Mouse (Mus musculus): ENCODE measurements at regions not wholly inside any gene's neighbourhood (a gene's known extent, or its start where the extent isn't known, plus 50 kb on each side); places are given as distances from the start of the nearest gene placed in this dataset.
A peak's percentile ranks its signal among the peaks of the same experiment; 100 is the strongest.

- DNase-seq (ENCODE audit: low read depth, low spot score), result no peak
Measured at GRCm38 (mm10) chr8:7489948-7490347, 1171.1 kb downstream of the Efnb2 start.

GRCm38 (mm10) chr8:7472153-7472796 lies 1188.8 kb downstream of the Efnb2 start:
- no peak for DNase-seq (ENCODE audit: low read depth, low spot score)

GRCm38 (mm10) chr8:7469261-7469660 lies 1191.8 kb downstream of the Efnb2 start:
- DNase-seq (ENCODE audit: low read depth, low spot score), result no peak

GRCm38 (mm10) chr8:7462798-7463197 lies 1198.2 kb downstream of the Efnb2 start:
- DNase-seq (ENCODE audit: low read depth, low spot score), result no peak

GRCm38 (mm10) chr8:7449361-7449760 lies 1211.7 kb downstream of the Efnb2 start:
- DNase-seq (ENCODE audit: low read depth, low spot score), result no peak

- DNase-seq (ENCODE audit: low read depth, low spot score), result peak; percentile 6
Measured at GRCm38 (mm10) chr8:7447026-7447425, 1214.0 kb downstream of the Efnb2 start.

- DNase-seq (ENCODE audit: low read depth, low spot score), result no peak
Measured at GRCm38 (mm10) chr8:7440829-7441228, 1220.2 kb downstream of the Efnb2 start.

GRCm38 (mm10) chr8:7440278-7440684 lies 1220.8 kb downstream of the Efnb2 start:
- peak; percentile 48 for DNase-seq (ENCODE audit: low read depth, low spot score)

GRCm38 (mm10) chr8:7439869-7440268 lies 1221.2 kb downstream of the Efnb2 start:
- DNase-seq (ENCODE audit: low read depth, low spot score), result no peak

GRCm38 (mm10) chr8:7430482-7430881 lies 1230.6 kb downstream of the Efnb2 start:
- no peak for DNase-seq (ENCODE audit: low read depth, low spot score)

- no peak for DNase-seq (ENCODE audit: low read depth, low spot score)
Measured at GRCm38 (mm10) chr8:7398175-7398574, 1262.9 kb downstream of the Efnb2 start.

GRCm38 (mm10) chr8:7397355-7397862 lies 1263.6 kb downstream of the Efnb2 start:
- no peak for DNase-seq (ENCODE audit: low read depth, low spot score)

Data from forelimb bud, embryonic 11.5 days (tissue).